Mouse (Mus musculus) spleen, postnatal 10 days (tissue): ENCODE measurements around the gene Mrtfb.
A peak's percentile ranks its signal among the peaks of the same experiment; 100 is the strongest.

Source experiments
- DNase-seq, 2 experiments: peaks; one replicate each; pipeline ENCODE4 v3.0.0; 2021 to 2022; ENCODE audit warnings: low spot score in 2 of 2

Mrtfb gene

GRCm38 (mm10) chr16:13351268-13351667 is 95.0 kb downstream of the Mrtfb start:
- DNase-seq = peak in 1 of 2 experiments; percentile 33

GRCm38 (mm10) chr16:13353927-13354326 is 97.6 kb downstream of the Mrtfb start:
- no peak for DNase-seq

GRCm38 (mm10) chr16:13354431-13354830 is 98.2 kb downstream of the Mrtfb start:
- no peak for DNase-seq

GRCm38 (mm10) chr16:13357806-13358679 is 101.8 kb downstream of the Mrtfb start:
- peak in 1 of 2 experiments; percentile 16 for DNase-seq

- no peak for DNase-seq
These were observed 102.5 kb downstream of the Mrtfb start for GRCm38 (mm10) chr16:13358741-13359140.

- no peak for DNase-seq
These were observed 103.2 kb downstream of the Mrtfb start for GRCm38 (mm10) chr16:13359405-13359858.

GRCm38 (mm10) chr16:13360208-13360607 is 103.9 kb downstream of the Mrtfb start:
- DNase-seq = no peak

- no peak for DNase-seq
These were observed 104.6 kb downstream of the Mrtfb start for GRCm38 (mm10) chr16:13360835-13361234.

- no peak for DNase-seq
These were observed 106.9 kb downstream of the Mrtfb start for GRCm38 (mm10) chr16:13363141-13363540.

- no peak for DNase-seq
These were observed 107.9 kb downstream of the Mrtfb start for GRCm38 (mm10) chr16:13364145-13364544.

- DNase-seq = no peak
These were observed 110.0 kb downstream of the Mrtfb start for GRCm38 (mm10) chr16:13366256-13366655.

- DNase-seq = no peak
These were observed 110.7 kb downstream of the Mrtfb start for GRCm38 (mm10) chr16:13366802-13367465.

GRCm38 (mm10) chr16:13367466-13367856 is 111.2 kb downstream of the Mrtfb start:
- no peak for DNase-seq

GRCm38 (mm10) chr16:13368645-13369044 is 112.4 kb downstream of the Mrtfb start:
- no peak for DNase-seq

GRCm38 (mm10) chr16:13371740-13372287 is 115.5 kb downstream of the Mrtfb start:
- peak in 1 of 2 experiments; percentile 47 for DNase-seq

- DNase-seq = no peak
These were observed 116.7 kb downstream of the Mrtfb start for GRCm38 (mm10) chr16:13372899-13373533.

GRCm38 (mm10) chr16:13376947-13377486 is 120.7 kb downstream of the Mrtfb start:
- no peak for DNase-seq

- DNase-seq = no peak
These were observed 121.9 kb downstream of the Mrtfb start for GRCm38 (mm10) chr16:13378157-13378556.

GRCm38 (mm10) chr16:13379865-13380264 is 123.6 kb downstream of the Mrtfb start:
- no peak for DNase-seq

GRCm38 (mm10) chr16:13381771-13382170 is 125.5 kb downstream of the Mrtfb start:
- no peak for DNase-seq

GRCm38 (mm10) chr16:13387306-13387705 is 131.0 kb downstream of the Mrtfb start:
- no peak for DNase-seq

GRCm38 (mm10) chr16:13400375-13400774 is 144.1 kb downstream of the Mrtfb start:
- DNase-seq = no peak
